Mouse (Mus musculus): Measurements from ENCODE around the gene Kif6.

GRCm38 (mm10) chr17:49607351-49608027 is 7.4 kb upstream of the Kif6 start:
- TF ChIP-seq CTCF (IDR thresholded peaks at IDR 0.05; ENCODE audit: borderline replicate concordance, insufficient read depth, low read depth, low read length): no peak
- TF ChIP-seq POLR2A (IDR thresholded peaks at IDR 0.05; ENCODE audit: borderline replicate concordance, insufficient read depth, low read length): no peak

Data from cerebellum, adult 2 months (tissue).